Mouse (Mus musculus) cerebellum, adult 9-11 months (tissue): ENCODE data around the gene Ucn2.

Source experiments
- DNase-seq: peaks from one replicate; pipeline ENCODE4 v3.0.0; 2022

The Ucn2 gene

DNA sequence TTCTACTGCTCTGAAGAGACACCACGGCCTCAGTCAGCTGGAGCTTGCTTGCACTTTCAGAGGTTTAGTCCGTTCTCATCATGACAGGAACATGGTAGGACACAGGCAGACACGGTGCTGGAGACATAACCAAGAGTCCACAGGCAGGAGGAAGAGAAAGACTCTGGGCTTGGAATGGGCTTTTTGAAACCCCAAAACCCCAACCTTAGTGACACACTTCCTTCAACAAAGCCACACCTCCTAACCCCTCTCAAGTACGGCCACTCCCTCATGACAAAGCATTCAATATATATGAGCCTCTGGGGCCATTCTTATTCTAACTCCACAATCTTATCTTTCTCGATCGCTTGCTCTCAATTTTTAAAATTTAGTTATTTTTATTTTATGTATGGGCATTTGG lies 46.6 kb downstream of the Ucn2 start:
- DNase-seq = no peak
